Mouse (Mus musculus) CH12.LX (cell line): ENCODE results near the gene Itgb7. TPM values are rescaled to one million over a fixed set of nuclear protein-coding genes. Genes with fewer than 3 reads are reported as not detected.

Experiments
- DNase-seq: peaks from one replicate; pipeline ENCODE4 v3.0.0-alpha.2; 2013; ENCODE audit errors: extremely low read depth
- H3K27ac ChIP-seq: 2 replicates; pipeline ENCODE4 v1.5.1; 2012; ENCODE audit warnings: low read depth, mild to moderate bottlenecking, control low read depth, moderate library complexity; ENCODE audit not compliant: insufficient read depth
- H3K27me3 ChIP-seq: replicated peaks from 2 replicates; pipeline ENCODE3; 2012; ENCODE audit warnings: inconsistent platforms
- H3K36me3 ChIP-seq, 2 experiments: replicated peaks in 1 of 2; 2 replicates each; pipeline versions ENCODE3 to v1.6.1; 2012; ENCODE audit warnings: inconsistent platforms in 1 of 2, low read length in 1 of 2, mild to moderate bottlenecking in 1 of 2, mixed read lengths in 1 of 2, moderate library complexity in 1 of 2; ENCODE audit not compliant: control insufficient read depth in 1 of 2, insufficient read depth in 1 of 2
- H3K4me1 ChIP-seq, 2 experiments: 2 replicates each; pipeline ENCODE4 v1.6.1; 2012; ENCODE audit warnings: inconsistent platforms in 1 of 2, moderate library complexity in 1 of 2; ENCODE audit not compliant: insufficient read depth in 2 of 2, control insufficient read depth in 1 of 2
- H3K4me2 ChIP-seq: 2 replicates; pipeline ENCODE4 v1.6.1; 2012; ENCODE audit warnings: low read depth, mild to moderate bottlenecking, control low read depth; ENCODE audit not compliant: poor library complexity, insufficient read depth, severe bottlenecking
- H3K4me3 ChIP-seq, 3 experiments: fragments of 150-350 bp in 1 of 3; sonication (generic) in 1 of 3; replicated peaks in 1 of 3; 2 replicates each; pipeline versions ENCODE3 to v1.5.1; 2011 to 2012; ENCODE audit warnings: low read depth in 2 of 3, low read length in 2 of 3, mild to moderate bottlenecking in 2 of 3, moderate library complexity in 2 of 3, control low read depth in 1 of 3, improper control_type of control experiment in 1 of 3, inconsistent platforms in 1 of 3, mixed read lengths in 1 of 3; ENCODE audit not compliant: poor library complexity in 1 of 3
- H3K79me2 ChIP-seq: replicated peaks from 2 replicates; pipeline ENCODE4 v1.6.1; 2012; ENCODE audit warnings: mild to moderate bottlenecking, moderate library complexity; ENCODE audit not compliant: control insufficient read depth, poor library complexity, insufficient read depth, severe bottlenecking; ENCODE audit errors: extremely low read depth
- H3K9ac ChIP-seq: 2 replicates; pipeline ENCODE4 v1.6.1; 2012; ENCODE audit warnings: low read depth, mild to moderate bottlenecking, control low read depth, moderate library complexity; ENCODE audit not compliant: insufficient read depth
- H3K9me3 ChIP-seq: replicated peaks from 2 replicates; pipeline ENCODE3; 2012; ENCODE audit warnings: low read length, inconsistent platforms, mixed read lengths
- CHD1 ChIP-seq: IDR thresholded peaks from 2 replicates; pipeline ENCODE4 v1.6.1; 2012; ENCODE audit warnings: low read depth, low read length, improper control_type of control experiment, inconsistent platforms
- CHD2 ChIP-seq: IDR thresholded peaks from 2 replicates; pipeline ENCODE4 v1.6.1; 2011; ENCODE audit warnings: low read length, improper control_type of control experiment
- ELF1 ChIP-seq: IDR thresholded peaks from 2 replicates; pipeline ENCODE4 v1.6.1; 2014; ENCODE audit warnings: low read depth, mild to moderate bottlenecking, inconsistent platforms, low read length, improper control_type of control experiment
- EP300 ChIP-seq: IDR thresholded peaks from 2 replicates; pipeline ENCODE4 v1.6.1; 2011; ENCODE audit warnings: low read length, improper control_type of control experiment
- HCFC1 ChIP-seq: IDR thresholded peaks from 2 replicates; pipeline ENCODE4 v1.6.1; 2012; ENCODE audit warnings: low read depth, mild to moderate bottlenecking, inconsistent platforms, low read length, improper control_type of control experiment
- IRF4 ChIP-seq: IDR thresholded peaks from 2 replicates; pipeline ENCODE4 v1.6.1; 2014; ENCODE audit warnings: low read depth, mild to moderate bottlenecking, inconsistent platforms, low read length, improper control_type of control experiment
- MAFK ChIP-seq: IDR thresholded peaks from 2 replicates; pipeline ENCODE4 v1.6.1; 2011; ENCODE audit warnings: low read length, improper control_type of control experiment; ENCODE audit not compliant: insufficient replicate concordance
- MAX ChIP-seq: IDR thresholded peaks from 2 replicates; pipeline ENCODE4 v1.6.1; 2011; ENCODE audit warnings: low read length, improper control_type of control experiment
- MAZ ChIP-seq: IDR thresholded peaks from 2 replicates; pipeline ENCODE4 v1.6.1; 2012; ENCODE audit warnings: low read depth, mild to moderate bottlenecking, inconsistent platforms, low read length, improper control_type of control experiment, moderate library complexity
- MEF2A ChIP-seq: IDR thresholded peaks from 2 replicates; pipeline ENCODE4 v1.6.1; 2014; ENCODE audit warnings: low read depth, mild to moderate bottlenecking, inconsistent platforms, low read length, improper control_type of control experiment, borderline replicate concordance
- MYC ChIP-seq: IDR thresholded peaks from 2 replicates; pipeline ENCODE4 v1.6.1; 2011; ENCODE audit warnings: low read depth, mild to moderate bottlenecking, improper control_type of control experiment, low read length
- NELFE ChIP-seq: IDR thresholded peaks from 2 replicates; pipeline ENCODE4 v1.6.1; 2011; ENCODE audit warnings: low read depth, low read length, improper control_type of control experiment
- POLR2A ChIP-seq: IDR thresholded peaks from 2 replicates; pipeline ENCODE4 v1.6.1; 2011; ENCODE audit warnings: low read depth, mild to moderate bottlenecking, improper control_type of control experiment, low read length
- SIN3A ChIP-seq: IDR thresholded peaks from 2 replicates; pipeline ENCODE4 v1.6.1; 2012; ENCODE audit warnings: low read length, improper control_type of control experiment, inconsistent platforms
- TBP ChIP-seq: conservative IDR thresholded peaks from 2 replicates; pipeline ENCODE4 v1.6.1; 2011; ENCODE audit warnings: low read depth, low read length, improper control_type of control experiment
- TCF12 ChIP-seq: IDR thresholded peaks from 2 replicates; pipeline ENCODE4 v1.6.1; 2014; ENCODE audit warnings: low read depth, mild to moderate bottlenecking, inconsistent platforms, low read length, improper control_type of control experiment
- UBTF ChIP-seq: IDR thresholded peaks from 2 replicates; pipeline ENCODE4 v1.6.1; 2012; ENCODE audit warnings: low read depth, mild to moderate bottlenecking, inconsistent platforms, low read length, improper control_type of control experiment, moderate library complexity
- USF1 ChIP-seq: IDR thresholded peaks from 2 replicates; pipeline ENCODE4 v1.6.1; 2014; ENCODE audit warnings: low read depth, mild to moderate bottlenecking, inconsistent platforms, low read length, improper control_type of control experiment
- dilution Hi-C: fragments of 300-500 bp; cut with MboI; formaldehyde crosslinking; loops from 2 replicates; pipeline ENCODE4 v1.14.3; 2020; ENCODE audit warnings: low sequenced_read_pairs; ENCODE audit not compliant: extremely low pct_unique_long_range_greater_than_20kb, extremely low pct_ligation_motif_present
- in situ Hi-C: fragments of 300-500 bp; cut with MboI; formaldehyde crosslinking; loops from 3 replicates; pipeline ENCODE4 v1.14.3; 2019; ENCODE audit warnings: low sequenced_read_pairs, low pct_ligation_motif_present, low pct_unique_long_range_greater_than_20kb, mixed read lengths
- polyA plus RNA-seq: library from polyadenylated mRNA; unstranded; fragments of >175 nt; gene quantifications from 2 replicates; pipeline ENCODE4 v1.2.1, GENCODE M21; 2012; ENCODE audit warnings: low read depth; ENCODE audit not compliant: insufficient read length
- total RNA-seq, 2 experiments: library from RNA; depleted of rRNA; stranded (reverse); fragments of 300-350 nt in 1 of 2; fragments of >200 nt in 1 of 2; gene quantifications; 2 replicates each; pipeline ENCODE4 v1.2.3; 2012 to 2014

Itgb7 gene
- total RNA-seq (2012; rRNA removed) (10.1 and 17.7 TPM in 2 replicates), total RNA-seq (2014; rRNA removed) (1.8 and 3.7 TPM in 2 replicates), polyA plus RNA-seq (2.8 and 4.2 TPM in 2 replicates)

GRCm38 (mm10) chr15:102231748-102232147, at the start of gene Itgb7:
TSS of gene Itgb7 (minus strand) at chr15:102231944.
- in situ Hi-C loops = no loop called here
- H3K36me3 ChIP-seq = no peaks in the 10 kb centered on the region
- no peaks in the 10 kb centered on the region for H3K9me3 ChIP-seq
- no peaks in the 10 kb centered on the region for H3K79me2 ChIP-seq
- H3K27me3 ChIP-seq = peaks cover 2% of the 10 kb centered on the region
- peak within 1 kb of the TSS in 2 of 3 experiments; percentile 8 to 49 for H3K4me3 ChIP-seq
- H3K4me1 ChIP-seq = peaks cover 36 to 60% of the 10 kb centered on the region in 2 experiments
- no peak within 1 kb of the TSS for H3K9ac ChIP-seq
- H3K4me2 ChIP-seq = peak within 1 kb of the TSS; percentile 52
- no peak within 1 kb of the TSS for H3K27ac ChIP-seq
- dilution Hi-C loops = no loop called here
- no peak for DNase-seq
- TF ChIP-seq MEF2A (no peak; the same call in 1 of the 2 replicates), MAX (no peak), ELF1 (no peak), MAZ (peak; percentile 30; the same call in 1 of the 2 replicates), HCFC1 (0 out of 2 replicates have a peak, but pooled peaks have one; percentile 9), USF1 (no peak), MAFK (no peak), EP300 (peak; percentile 35; the same call in 1 of the 2 replicates), NELFE (peak; percentile 41; the same call in 1 of the 2 replicates), IRF4 (peak; percentile 18), UBTF (no peak), MYC (no peak), TCF12 (0 out of 2 replicates have a peak, but pooled peaks have one; percentile 17), SIN3A (0 out of 2 replicates have a peak, but pooled peaks have one; percentile 49), POLR2A (peak; percentile 43; the same call in 1 of the 2 replicates), CHD2 (0 out of 2 replicates have a peak, but pooled peaks have one; percentile 27)

- dilution Hi-C loops (no loop called here), in situ Hi-C loops (loop anchor here (5.0 kb wide), 1 partner anchor 37 kb away; no protein-coding TSS in a partner anchor)
- Histone ChIP-seq H3K4me1 (peaks cover 12 to 19% of the 10 kb centered on the region in 2 experiments), H3K9ac (no peak overlapping the region), H3K9me3 (no peaks in the 10 kb centered on the region), H3K79me2 (peaks cover 13% of the 10 kb centered on the region; the same call in 1 of the 2 replicates), H3K4me3 (peak overlapping the region in 2 of 3 experiments; percentile 74 to 85), H3K36me3 (peaks cover 21 to 32% of the 10 kb centered on the region in 2 experiments), H3K4me2 (0 out of 2 replicates have a peak overlapping the region, but pooled peaks have one; percentile 67), H3K27me3 (no peaks in the 10 kb centered on the region), H3K27ac (no peak overlapping the region)
- TF ChIP-seq TBP = no peak
- TF ChIP-seq UBTF = no peak
- TF ChIP-seq CHD1 = no peak
- TF ChIP-seq ELF1 = no peak
- TF ChIP-seq MAFK = no peak
- DNase-seq = no peak
Measured at GRCm38 (mm10) chr15:102280623-102281022, 48.9 kb upstream of the Itgb7 start.
